Mouse (Mus musculus) left cerebral cortex, postnatal 4 days (tissue): Measurements from ENCODE around the gene Cox6a2. TPM values are rescaled to one million over a fixed set of nuclear protein-coding genes. Genes with fewer than 3 reads are reported as not detected.

ENCODE experiments used
- DNase-seq: peaks from one replicate; pipeline ENCODE4 v3.0.0-alpha.2; 2022
- intact Hi-C: fragments of 180-260 bp; cut with DNase I; formaldehyde crosslinking; loops from one replicate; pipeline ENCODE4 v1.15.1; 2025
- total RNA-seq, 2 experiments: library from RNA; stranded (reverse); gene quantifications; 2 replicates each; pipeline ENCODE4 v1.2.3; 2021

Gene Cox6a2
- 1 to 10 TPM; 3.2 TPM for total RNA-seq

- intact Hi-C loops, result loop anchor here (5.0 kb wide), 1 partner anchor 219 kb away; no protein-coding TSS in a partner anchor
- no peak for DNase-seq
Observed at GRCm38 (mm10) chr7:128206152-128206551, at the start of gene Cox6a2. Gene Cox6a2 (minus strand): TSS chr7:128206387.

DNA sequence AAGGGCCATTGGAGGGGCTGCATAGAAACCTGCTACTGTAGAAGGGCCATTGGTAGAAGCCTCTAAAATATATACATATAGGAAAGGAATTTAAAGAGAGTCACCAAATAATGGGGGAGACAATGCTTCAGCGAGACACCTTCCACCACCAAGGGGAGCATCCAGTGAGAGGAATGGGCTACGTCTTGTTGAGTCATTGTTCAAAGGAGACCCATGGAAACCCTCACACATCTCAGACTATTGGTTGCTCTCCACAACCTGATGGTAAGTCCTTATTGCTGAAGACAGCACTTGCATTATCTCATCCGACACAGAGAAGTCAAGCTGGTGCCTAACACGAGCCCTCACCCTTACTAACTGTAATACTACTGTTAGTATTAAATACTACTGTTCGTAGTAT is 49.6 kb upstream of the Cox6a2 start:
- intact Hi-C loops, result no loop called here
- DNase-seq, result no peak

GRCm38 (mm10) chr7:128254978-128255377 is 48.8 kb upstream of the Cox6a2 start:
- intact Hi-C loops, result no loop called here
- no peak for DNase-seq

DNA sequence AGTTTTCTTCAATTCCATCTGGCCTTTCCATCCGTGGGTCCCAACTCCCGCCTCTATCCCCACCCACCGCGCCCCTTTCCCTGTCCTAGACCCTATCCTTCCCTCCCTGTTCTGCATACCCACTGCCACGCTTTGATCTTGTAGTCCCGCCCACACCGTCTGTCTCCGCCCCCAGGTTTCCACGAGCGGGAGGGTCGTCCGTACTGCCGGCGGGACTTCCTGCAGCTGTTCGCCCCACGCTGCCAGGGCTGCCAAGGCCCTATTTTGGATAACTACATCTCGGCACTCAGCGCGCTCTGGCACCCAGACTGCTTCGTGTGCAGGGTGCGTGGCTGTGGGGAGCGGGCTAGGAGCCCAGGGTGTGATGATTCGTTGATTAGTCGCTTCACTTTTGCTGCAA is 46.4 kb upstream of the Cox6a2 start:
- DNase-seq, result peak; percentile 48
- intact Hi-C loops, result no loop called here

- DNase-seq, result no peak
- intact Hi-C loops, result no loop called here
Observed at GRCm38 (mm10) chr7:128251946-128252345, 45.8 kb upstream of the Cox6a2 start.

DNA sequence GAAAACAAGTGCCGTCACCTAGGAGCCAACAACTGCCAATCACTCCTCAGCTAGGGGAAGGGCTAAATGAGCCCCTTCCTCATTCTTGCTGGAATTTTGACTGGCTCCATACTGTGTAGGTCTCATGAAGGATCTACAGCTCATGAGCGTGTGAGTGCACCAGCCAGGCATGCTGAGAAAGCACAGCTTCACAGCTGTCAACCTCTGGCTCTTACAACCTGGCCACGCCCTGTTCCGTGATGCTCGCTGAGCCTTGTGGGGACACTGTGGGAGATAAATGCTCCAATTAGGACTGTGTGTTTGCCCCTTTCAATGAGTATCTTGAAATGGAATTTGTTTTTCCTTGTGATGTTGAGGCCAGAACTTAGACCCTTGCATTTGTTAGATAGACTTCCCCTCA is 43.8 kb upstream of the Cox6a2 start:
- DNase-seq, result no peak
- intact Hi-C loops, result loop anchor here (5.0 to 10.0 kb wide), 3 partner anchors 97 to 442 kb away; partner anchors contain the start of gene Rgs10

DNA sequence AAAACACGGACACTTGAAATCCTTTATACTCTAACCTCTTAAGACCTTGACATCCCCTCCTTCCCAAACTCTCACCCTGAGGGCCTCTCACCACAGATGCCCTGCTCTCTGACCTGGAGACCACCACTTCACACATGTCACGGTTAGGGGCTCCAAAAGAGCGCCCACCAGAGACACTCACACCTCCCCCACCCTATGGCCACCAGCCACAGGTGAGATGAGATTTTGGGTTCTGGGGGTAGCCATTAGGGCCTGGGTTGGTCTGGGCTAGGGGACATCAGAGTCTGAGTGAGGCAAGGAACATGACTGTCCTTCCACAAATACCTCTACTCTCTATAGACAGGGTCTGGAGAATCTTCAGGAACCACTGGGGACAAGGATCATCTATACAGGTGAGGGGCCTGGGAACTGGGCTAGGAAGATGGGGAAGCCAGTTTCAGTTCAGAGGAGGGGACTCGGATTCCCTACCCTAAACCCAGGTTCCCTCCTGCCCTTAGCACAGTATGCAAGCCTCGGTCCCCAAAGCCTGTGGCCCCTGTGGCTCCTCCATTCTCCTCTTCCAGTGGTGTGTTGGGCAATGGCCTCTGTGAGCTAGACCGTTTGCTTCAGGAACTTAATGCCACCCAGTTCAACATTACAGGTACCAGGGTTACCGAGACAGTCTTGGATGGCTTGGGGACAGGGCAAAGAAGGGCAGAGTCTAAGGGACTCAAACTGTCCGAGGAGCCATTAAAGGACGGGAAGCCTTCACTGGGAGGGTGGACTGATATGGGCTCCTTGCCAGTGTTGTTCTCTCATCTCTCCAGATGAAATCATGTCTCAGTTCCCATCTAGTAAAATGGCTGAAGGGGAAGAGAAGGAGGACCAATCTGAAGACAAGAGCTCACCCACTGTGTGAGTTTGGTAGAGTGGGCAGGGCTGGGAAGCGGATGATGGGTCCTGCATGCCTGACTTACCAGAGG is 42.2 kb upstream of the Cox6a2 start:
- DNase-seq, result no peak
- intact Hi-C loops, result loop anchor here (5.0 to 10.0 kb wide), 3 partner anchors 99 to 444 kb away; partner anchors contain the start of gene Rgs10

DNA sequence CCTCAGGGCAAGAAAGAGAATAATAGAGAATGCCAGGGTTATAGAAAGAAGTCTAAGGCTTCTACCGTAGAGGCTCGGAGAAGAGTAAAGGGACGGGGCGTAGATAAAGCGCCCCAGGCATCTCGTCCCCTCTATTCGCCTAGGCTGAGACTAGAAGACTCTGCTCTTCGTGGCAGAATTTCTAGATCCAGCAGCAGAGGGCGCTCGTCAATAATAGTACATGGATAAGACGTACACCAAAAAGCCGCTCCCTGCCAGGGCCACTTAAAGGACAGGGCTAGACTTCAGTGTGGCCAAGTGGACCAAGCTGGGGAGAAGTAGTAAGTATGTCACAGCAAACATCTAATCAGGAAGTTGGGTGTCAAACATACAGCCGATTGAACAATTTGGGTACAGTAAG is 41.3 kb upstream of the Cox6a2 start:
- intact Hi-C loops, result loop anchor here (5.0 to 10.0 kb wide), 3 partner anchors 100 to 445 kb away; partner anchors contain the start of gene Rgs10

GRCm38 (mm10) chr7:128246496-128247391 is 40.6 kb upstream of the Cox6a2 start, which contains the start of gene Tgfb1i1:
Gene Tgfb1i1 (plus strand): TSS chr7:128246812.
- intact Hi-C loops, result loop anchor here (5.0 to 10.0 kb wide), 3 partner anchors 101 to 446 kb away; partner anchors contain the start of gene Rgs10

More for the DNA sequence above, 41.3 kb upstream of the Cox6a2 start:
- DNase-seq, result peak; percentile 89

DNA sequence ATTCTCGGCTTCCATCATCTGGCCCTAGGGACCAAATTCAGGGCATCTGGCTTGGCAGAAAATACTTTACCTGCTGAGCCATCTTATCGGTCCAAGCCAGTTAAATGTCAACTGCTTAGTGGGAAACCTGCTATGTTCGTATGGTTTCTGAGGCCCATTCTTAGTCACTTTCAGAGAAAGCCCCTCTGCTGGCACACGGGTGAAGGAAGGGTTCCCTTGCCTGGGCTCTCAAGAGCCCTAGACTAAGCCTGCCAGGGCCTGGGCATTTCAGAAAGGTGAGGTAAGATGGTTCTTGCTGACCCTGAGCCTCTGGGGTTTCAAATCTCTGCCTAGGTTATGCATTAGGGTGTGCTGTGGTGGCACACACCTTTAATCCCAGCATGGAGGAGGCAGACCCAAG is 39.4 kb upstream of the Cox6a2 start:
- intact Hi-C loops, result loop anchor here (5.0 to 10.0 kb wide), 3 partner anchors 102 to 447 kb away; partner anchors contain the start of gene Rgs10

More at GRCm38 (mm10) chr7:128246496-128247391, 40.6 kb upstream of the Cox6a2 start, which contains the start of gene Tgfb1i1:
- peak; percentile 45 for DNase-seq

DNA sequence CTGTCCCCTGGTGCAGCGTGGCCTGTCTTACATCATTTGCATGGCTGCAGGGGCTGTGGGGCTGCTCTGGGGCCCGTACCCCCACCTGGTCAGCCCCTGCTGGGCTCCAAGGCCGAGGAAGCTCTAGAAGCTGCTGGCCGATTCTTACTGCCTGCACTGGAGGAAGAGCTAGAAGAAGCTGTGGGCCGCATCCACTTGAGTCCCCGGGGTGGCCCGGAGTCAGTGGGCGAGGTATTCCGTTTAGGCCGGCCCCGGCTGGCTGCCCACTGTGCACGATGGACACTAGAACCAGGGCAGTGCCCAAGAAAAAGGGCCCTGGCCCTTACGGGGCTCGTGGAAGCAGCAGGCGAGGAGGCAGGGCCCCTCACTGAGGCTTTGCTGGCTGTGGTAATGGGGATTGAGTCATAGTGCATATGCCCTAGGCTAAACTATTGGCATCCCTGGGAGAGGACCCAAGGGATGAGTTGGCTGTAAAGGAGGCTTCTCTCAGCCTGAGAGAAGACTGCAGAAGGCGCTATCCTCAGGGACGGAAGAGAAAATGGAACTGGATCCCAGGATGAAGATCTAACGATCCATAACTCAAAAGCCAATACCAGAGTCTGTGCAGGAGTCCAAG is 38.3 kb upstream of the Cox6a2 start:
- intact Hi-C loops, result loop anchor here (5.0 to 10.0 kb wide), 3 partner anchors 103 to 448 kb away; partner anchors contain the start of gene Rgs10
- no peak for DNase-seq

More for the DNA sequence above, 39.4 kb upstream of the Cox6a2 start:
- DNase-seq, result no peak

DNA sequence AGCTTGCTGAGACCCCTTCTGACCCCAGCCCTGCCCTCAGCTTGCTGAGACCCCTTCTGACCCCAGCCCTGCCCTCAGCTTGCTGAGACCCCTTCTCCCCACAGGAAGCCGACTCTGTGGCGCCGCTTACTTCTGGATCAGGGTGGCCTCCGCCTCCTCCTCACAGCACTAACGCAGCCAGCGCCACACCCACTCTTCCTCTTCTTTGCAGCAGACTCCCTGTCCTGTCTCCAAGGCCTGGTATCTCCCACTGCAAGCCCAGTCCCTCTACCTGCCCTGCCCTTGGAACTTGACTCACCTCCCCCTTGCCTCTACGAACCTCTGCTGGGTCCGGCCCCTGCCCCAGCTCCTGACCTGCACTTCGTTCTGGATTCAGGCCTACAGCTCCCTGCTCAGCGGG is 37.7 kb upstream of the Cox6a2 start:
- intact Hi-C loops, result loop anchor here (10.0 kb wide), 1 partner anchor 171 kb away; the partner anchor contains the start of gene Rgs10
- DNase-seq, result no peak

DNA sequence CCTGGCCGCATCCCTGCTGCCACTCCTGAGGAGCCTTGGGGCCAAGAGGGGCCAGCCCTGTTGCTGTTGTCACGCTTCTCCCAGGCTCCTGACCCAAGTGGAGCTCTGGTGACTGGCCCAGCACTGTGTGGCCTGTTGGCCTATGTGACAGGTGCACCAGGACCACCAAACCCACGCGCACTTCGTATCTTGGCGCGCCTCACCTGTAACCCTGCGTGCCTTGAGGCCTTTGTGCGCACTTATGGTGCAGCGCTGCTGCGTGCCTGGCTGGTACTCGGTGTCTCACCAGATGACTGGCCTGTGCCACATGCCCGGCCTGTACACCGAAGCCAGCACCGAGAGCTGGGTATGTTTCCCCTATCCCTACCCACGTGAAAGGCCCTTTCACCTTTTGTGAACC is 36.1 kb upstream of the Cox6a2 start:
- no peak for DNase-seq
- intact Hi-C loops, result loop anchor here (10.0 kb wide), 1 partner anchor 172 kb away; the partner anchor contains the start of gene Rgs10

GRCm38 (mm10) chr7:128240131-128240784 is 34.1 kb upstream of the Cox6a2 start:
- intact Hi-C loops, result loop anchor here (10.0 kb wide), 1 partner anchor 175 kb away; the partner anchor contains the start of gene Rgs10
- peak; percentile 43 for DNase-seq

DNA sequence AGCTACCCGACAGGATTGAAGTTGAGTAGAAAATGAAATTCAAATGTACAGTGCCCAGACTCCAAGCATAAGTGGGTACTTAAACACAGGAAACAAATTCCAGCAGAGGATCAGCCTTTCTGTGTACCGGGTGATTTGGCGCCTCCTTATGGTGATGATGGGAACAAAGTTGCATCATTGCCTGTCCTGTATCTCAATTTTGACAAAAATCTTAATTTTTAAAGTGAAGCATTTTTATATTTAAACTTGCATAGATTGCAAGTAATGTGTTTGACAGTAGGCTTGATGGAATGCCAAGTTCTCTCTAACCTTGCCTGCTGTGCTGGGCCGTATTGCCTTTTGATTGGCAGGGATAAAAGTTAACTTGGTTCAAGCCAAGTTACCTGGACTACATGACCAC is 32.8 kb upstream of the Cox6a2 start:
- no peak for DNase-seq
- intact Hi-C loops, result no loop called here

- peak; percentile 100 for DNase-seq
- intact Hi-C loops, result no loop called here
Observed at GRCm38 (mm10) chr7:128237927-128238778, 32.0 kb upstream of the Cox6a2 start, which contains the start of gene 9130023H24Rik. Gene 9130023H24Rik (minus strand): TSS chr7:128238031.

DNA sequence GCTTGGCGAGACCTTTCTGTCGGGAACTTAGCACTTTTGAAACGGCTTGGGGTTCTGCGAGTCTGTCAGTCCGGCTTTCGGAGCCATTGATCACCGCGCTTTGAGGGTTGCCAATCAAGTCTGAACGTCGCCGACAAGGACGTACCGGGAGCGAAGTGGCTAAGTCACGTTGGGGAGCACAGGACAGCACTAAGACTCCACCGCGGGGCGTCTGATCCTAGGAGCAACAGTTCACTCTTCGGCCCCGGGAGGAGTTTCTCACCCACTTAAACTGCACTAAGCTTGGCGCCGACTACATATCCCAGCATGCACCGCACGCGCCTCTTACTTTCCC is 31.4 kb upstream of the Cox6a2 start:
- intact Hi-C loops, result no loop called here
- DNase-seq, result no peak

- peak; percentile 87 for DNase-seq
- intact Hi-C loops, result no loop called here
Observed at GRCm38 (mm10) chr7:128236856-128237592, 30.8 kb upstream of the Cox6a2 start, which contains the start of gene Armc5. Gene Armc5 (plus strand): TSS chr7:128237342.
